Mouse (Mus musculus) thymus, adult 2 months (tissue): ENCODE results near the gene Dexi.

Experiments used
- CTCF ChIP-seq: fragments of 200-500 bp; IDR thresholded peaks from 2 replicates; pipeline ENCODE4 v1.5.1; 2012; ENCODE audit warnings: mild to moderate bottlenecking, control low read depth, low read length, moderate library complexity, borderline replicate concordance; ENCODE audit not compliant: control insufficient read depth, poor library complexity, insufficient read depth; ENCODE audit errors: extremely low read depth
- POLR2A ChIP-seq: fragments of 200-500 bp; IDR thresholded peaks from 2 replicates; pipeline ENCODE4 v1.6.1; 2012; ENCODE audit warnings: mild to moderate bottlenecking, low read length, control low read depth, moderate library complexity; ENCODE audit not compliant: control insufficient read depth, poor library complexity, insufficient read depth; ENCODE audit errors: extremely low read depth

DNA sequence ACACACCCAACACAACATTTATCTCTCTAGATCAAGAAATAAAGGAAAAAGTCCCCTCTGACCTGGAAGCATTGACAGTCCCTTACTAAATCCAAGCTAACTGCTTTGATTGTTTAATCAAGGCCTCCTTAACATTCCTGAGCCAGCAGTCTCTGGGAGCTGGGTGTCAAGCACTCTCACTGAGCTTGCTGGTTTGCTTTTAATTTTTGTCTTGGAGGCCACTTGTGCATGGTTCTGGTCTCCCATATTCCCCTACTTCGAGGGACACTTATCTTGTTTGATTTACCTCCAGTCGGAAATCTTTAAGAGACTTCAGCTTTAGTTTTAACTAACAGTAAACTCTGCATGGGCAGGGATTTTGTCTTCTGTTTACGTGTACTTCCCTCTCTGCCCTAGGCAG is 67.9 kb downstream of the Dexi start:
- TF ChIP-seq POLR2A = no peak
- TF ChIP-seq CTCF = no peak
